Mouse (Mus musculus) MEL (cell line): Measurements from ENCODE around the gene Slc38a2. TPM values are rescaled to one million over a fixed set of nuclear protein-coding genes. Genes with fewer than 3 reads are reported as not detected.

Experiments
- DNase-seq: peaks from one replicate; pipeline ENCODE4 v3.0.0; 2011; ENCODE audit warnings: low read depth, low spot score
- H3K27ac ChIP-seq: 2 replicates; pipeline ENCODE4 v1.5.1; 2012; ENCODE audit warnings: low read depth, mild to moderate bottlenecking, control low read depth, low read length, moderate library complexity; ENCODE audit not compliant: control insufficient read depth
- H3K27me3 ChIP-seq, 2 experiments: fragments of 150-350 bp in 1 of 2; sonication (generic) in 1 of 2; 2 replicates each; pipeline ENCODE4 v1.6.1; 2012; ENCODE audit warnings: low read length in 2 of 2, mild to moderate bottlenecking in 2 of 2, improper control_type of control experiment in 1 of 2, moderate library complexity in 1 of 2; ENCODE audit not compliant: insufficient read depth in 2 of 2, control insufficient read depth in 1 of 2
- H3K36me3 ChIP-seq, 2 experiments: 2 replicates each; pipeline ENCODE4 v1.6.1; 2012 to 2014; ENCODE audit warnings: low read length in 2 of 2, improper control_type of control experiment in 1 of 2, inconsistent platforms in 1 of 2, mild to moderate bottlenecking in 1 of 2; ENCODE audit not compliant: insufficient read depth in 2 of 2, control insufficient read depth in 1 of 2
- H3K4me1 ChIP-seq, 2 experiments: fragments of 150-350 bp in 1 of 2; sonication (generic) in 1 of 2; 2 replicates each; pipeline ENCODE4 v1.6.1; 2012; ENCODE audit warnings: low read length in 2 of 2, improper control_type of control experiment in 1 of 2, mild to moderate bottlenecking in 1 of 2; ENCODE audit not compliant: insufficient read depth in 2 of 2, control insufficient read depth in 1 of 2
- H3K4me3 ChIP-seq, 2 experiments: fragments of 150-350 bp in 1 of 2; sonication (generic) in 1 of 2; 2 replicates each; pipeline ENCODE4 v1.5.1; 2012; ENCODE audit warnings: low read depth in 2 of 2, low read length in 2 of 2, mild to moderate bottlenecking in 2 of 2, moderate library complexity in 2 of 2, control low read depth in 1 of 2, improper control_type of control experiment in 1 of 2; ENCODE audit not compliant: control insufficient read depth in 1 of 2, insufficient read depth in 1 of 2
- H3K79me2 ChIP-seq: 2 replicates; pipeline ENCODE4 v1.6.1; 2012; ENCODE audit warnings: mild to moderate bottlenecking, low read length, moderate library complexity; ENCODE audit not compliant: control insufficient read depth, poor library complexity, insufficient read depth
- H3K9ac ChIP-seq: 2 replicates; pipeline ENCODE4 v1.6.1; 2012; ENCODE audit warnings: low read depth, mild to moderate bottlenecking, control low read depth, low read length, moderate library complexity; ENCODE audit not compliant: control insufficient read depth, poor library complexity, severe bottlenecking
- H3K9me3 ChIP-seq: fragments of 150-350 bp; sonication (generic); replicated peaks from 2 replicates; pipeline ENCODE4 v1.6.1; 2012; ENCODE audit warnings: mild to moderate bottlenecking, low read length, improper control_type of control experiment, moderate library complexity; ENCODE audit not compliant: insufficient read depth
- CHD1 ChIP-seq: IDR thresholded peaks from 2 replicates; pipeline ENCODE4 v1.6.1; 2012; ENCODE audit warnings: low read depth, mild to moderate bottlenecking, inconsistent platforms, low read length, improper control_type of control experiment
- E2F4 ChIP-seq: IDR thresholded peaks from 2 replicates; pipeline ENCODE4 v1.6.1; 2011; ENCODE audit warnings: low read depth, low read length, improper control_type of control experiment, borderline replicate concordance
- ELF1 ChIP-seq: IDR thresholded peaks from 2 replicates; pipeline ENCODE4 v1.6.1; 2014; ENCODE audit warnings: low read depth, mild to moderate bottlenecking, inconsistent platforms, low read length, improper control_type of control experiment, moderate library complexity
- EP300 ChIP-seq, 2 experiments: IDR thresholded peaks; 2 replicates each; pipeline ENCODE4 v1.6.1; 2011; ENCODE audit warnings: improper control_type of control experiment in 2 of 2, low read length in 2 of 2, low read depth in 1 of 2, mild to moderate bottlenecking in 1 of 2
- GATA1 ChIP-seq: IDR thresholded peaks from 2 replicates; pipeline ENCODE4 v1.6.1; 2011; ENCODE audit warnings: low read depth, low read length, improper control_type of control experiment
- JUND ChIP-seq: IDR thresholded peaks from 2 replicates; pipeline ENCODE4 v1.6.1; 2011; ENCODE audit warnings: low read depth, mild to moderate bottlenecking, improper control_type of control experiment, low read length
- MEF2A ChIP-seq: IDR thresholded peaks from 2 replicates; pipeline ENCODE4 v1.6.1; 2014; ENCODE audit warnings: low read depth, mild to moderate bottlenecking, inconsistent platforms, low read length, improper control_type of control experiment; ENCODE audit not compliant: poor library complexity, insufficient replicate concordance, severe bottlenecking; ENCODE audit errors: extremely low read depth
- MYB ChIP-seq: IDR thresholded peaks from 2 replicates; pipeline ENCODE4 v1.6.1; 2011; ENCODE audit warnings: mild to moderate bottlenecking, low read depth, low read length, improper control_type of control experiment
- NRF1 ChIP-seq: IDR thresholded peaks from 2 replicates; pipeline ENCODE4 v1.6.1; 2014; ENCODE audit warnings: low read depth, mild to moderate bottlenecking, inconsistent platforms, low read length, improper control_type of control experiment, moderate library complexity; ENCODE audit not compliant: poor library complexity, insufficient read depth, severe bottlenecking
- POLR2AphosphoS2 ChIP-seq: IDR thresholded peaks from 2 replicates; pipeline ENCODE4 v1.6.1; 2011; ENCODE audit warnings: low read length, improper control_type of control experiment
- POLR2AphosphoS5 ChIP-seq: IDR thresholded peaks from 2 replicates; pipeline ENCODE4 v1.6.1; 2012; ENCODE audit warnings: low read depth, borderline replicate concordance, mild to moderate bottlenecking, inconsistent platforms, low read length, moderate library complexity, mixed read lengths
- RAD21 ChIP-seq: IDR thresholded peaks from 2 replicates; pipeline ENCODE4 v1.6.1; 2011; ENCODE audit warnings: mild to moderate bottlenecking, low read depth, low read length, improper control_type of control experiment
- RCOR1 ChIP-seq: IDR thresholded peaks from 2 replicates; pipeline ENCODE4 v1.6.1; 2012; ENCODE audit warnings: low read depth, mild to moderate bottlenecking, inconsistent platforms, low read length, improper control_type of control experiment
- SIN3A ChIP-seq: IDR thresholded peaks from 2 replicates; pipeline ENCODE4 v1.6.1; 2012; ENCODE audit warnings: low read length, improper control_type of control experiment, inconsistent platforms
- ZKSCAN1 ChIP-seq: IDR thresholded peaks from 2 replicates; pipeline ENCODE4 v1.6.1; 2012; ENCODE audit warnings: low read depth, mild to moderate bottlenecking, inconsistent platforms, low read length, improper control_type of control experiment, moderate library complexity
- ZMIZ1 ChIP-seq: IDR thresholded peaks from 2 replicates; pipeline ENCODE4 v1.6.1; 2012; ENCODE audit warnings: low read depth, mild to moderate bottlenecking, inconsistent platforms, low read length, improper control_type of control experiment, moderate library complexity
- ZNF384 ChIP-seq: IDR thresholded peaks from 2 replicates; pipeline ENCODE4 v1.6.1; 2012; ENCODE audit warnings: low read depth, mild to moderate bottlenecking, inconsistent platforms, low read length, improper control_type of control experiment
- polyA plus RNA-seq, 2 experiments: library from polyadenylated mRNA; stranded (reverse) in 1 of 2; unstranded in 1 of 2; fragments of >175 nt in 1 of 2; fragments of >200 nt in 1 of 2; gene quantifications; 2 replicates each; pipeline versions ENCODE4 v1.2.1 to v1.2.4; 2012; ENCODE audit warnings: low replicate concordance in 2 of 2, low read depth in 1 of 2; ENCODE audit not compliant: insufficient read length in 2 of 2, insufficient read depth in 1 of 2, missing spikeins in 1 of 2
- total RNA-seq: library from RNA; depleted of rRNA; stranded (reverse); fragments of 300-350 nt; gene quantifications from 2 replicates; pipeline ENCODE4 v1.2.3, GENCODE M21; 2012

Slc38a2 gene
- total and polyA plus RNA-seq, 3 experiments = 80.6 to 590 (median 177) TPM

- no peak overlapping the region for H3K4me3 ChIP-seq
- peaks cover 2 to 14% of the 10 kb centered on the region in 2 experiments for H3K27me3 ChIP-seq
- peaks cover 0 to 5% of the 10 kb centered on the region in 2 experiments; a peak in 2 of 4 replicates for H3K36me3 ChIP-seq
- no peak for DNase-seq
- H3K9ac ChIP-seq = no peak overlapping the region
- H3K4me1 ChIP-seq = peaks cover 2 to 11% of the 10 kb centered on the region in 2 experiments; a peak in 2 of 4 replicates
- no peaks in the 10 kb centered on the region for H3K79me2 ChIP-seq
- TF ChIP-seq POLR2AphosphoS2 (no peak), GATA1 (no peak), E2F4 (no peak), ZNF384 (no peak), RCOR1 (no peak), JUND (no peak), POLR2AphosphoS5 (no peak), SIN3A (no peak)
- H3K27ac ChIP-seq = no peak overlapping the region
- no peaks in the 10 kb centered on the region for H3K9me3 ChIP-seq
Measured at GRCm38 (mm10) chr15:96653011-96653410, 46.5 kb downstream of the Slc38a2 start.

DNA sequence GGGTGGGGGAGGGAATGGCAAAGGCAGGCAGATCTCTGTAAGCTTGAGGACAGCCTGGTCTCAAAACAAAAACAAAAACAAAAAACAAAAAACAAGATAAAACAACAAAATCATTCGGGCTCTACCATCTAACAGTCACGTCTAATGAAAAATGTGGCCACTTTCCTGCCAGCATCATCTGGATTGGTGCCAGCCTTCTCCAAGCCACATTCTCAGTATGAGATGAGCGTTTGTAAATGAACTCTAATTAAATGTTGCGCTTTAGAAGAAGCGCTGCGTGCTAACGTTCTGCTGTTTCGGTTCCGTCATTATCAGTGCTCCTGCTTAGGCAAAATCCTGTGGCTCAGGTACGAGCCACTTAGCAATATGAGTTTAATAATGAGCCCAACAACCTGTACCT is 47.0 kb downstream of the Slc38a2 start:
- DNase-seq = no peak
- Histone ChIP-seq H3K9me3 (no peaks in the 10 kb centered on the region), H3K27me3 (peaks cover 2 to 14% of the 10 kb centered on the region in 2 experiments), H3K79me2 (no peaks in the 10 kb centered on the region), H3K27ac (no peak overlapping the region), H3K4me1 (peaks cover 2 to 11% of the 10 kb centered on the region in 2 experiments; a peak in 2 of 4 replicates), H3K9ac (no peak overlapping the region), H3K4me3 (no peak overlapping the region), H3K36me3 (peaks cover 0 to 5% of the 10 kb centered on the region in 2 experiments; a peak in 2 of 4 replicates)
- TF ChIP-seq RCOR1 (no peak), MYB (no peak), ZNF384 (no peak), ELF1 (no peak), EP300 (IDR thresholded peaks at IDR 0.05; ENCODE audit: low read depth in 1 of 2, low read length in 2 of 2) (no peak), CHD1 (no peak), JUND (no peak), ZKSCAN1 (no peak), POLR2AphosphoS2 (no peak), NRF1 (no peak)

GRCm38 (mm10) chr15:96647376-96647775 is 52.2 kb downstream of the Slc38a2 start:
- peaks cover 3 to 8% of the 10 kb centered on the region in 2 experiments for H3K27me3 ChIP-seq
- H3K4me3 ChIP-seq = no peak overlapping the region
- H3K79me2 ChIP-seq = no peaks in the 10 kb centered on the region
- no peak overlapping the region for H3K9ac ChIP-seq
- no peaks in the 10 kb centered on the region for H3K36me3 ChIP-seq
- H3K27ac ChIP-seq = no peak overlapping the region
- DNase-seq = no peak
- no peak for TF ChIP-seq ZMIZ1
- no peak for TF ChIP-seq NRF1
- no peak for TF ChIP-seq MEF2A
- TF ChIP-seq RAD21 = no peak
- TF ChIP-seq RCOR1 = no peak
- H3K9me3 ChIP-seq = no peaks in the 10 kb centered on the region
- H3K4me1 ChIP-seq = no peaks in the 10 kb centered on the region
